Mouse (Mus musculus): ENCODE results near the gene Fbxw21. TPM values are rescaled to one million over a fixed set of nuclear protein-coding genes. Genes with fewer than 3 reads are reported as not detected.

The Fbxw21 gene
- total RNA-seq, 2 experiments from 2014 or later, result not detected

- DNase-seq, result no peak
- intact Hi-C loops (cut with DNase I), result no loop called here
These were observed 48.5 kb downstream of the Fbxw21 start for GRCm38 (mm10) chr9:109113331-109113730.

- no peak for DNase-seq
- intact Hi-C loops (cut with DNase I), result no loop called here
These were observed 50.2 kb downstream of the Fbxw21 start for GRCm38 (mm10) chr9:109111591-109111990.

GRCm38 (mm10) chr9:109111101-109111500 is 50.7 kb downstream of the Fbxw21 start:
- no peak for DNase-seq
- intact Hi-C loops (cut with DNase I), result no loop called here

GRCm38 (mm10) chr9:109110240-109110639 is 51.6 kb downstream of the Fbxw21 start:
- DNase-seq, result no peak
- intact Hi-C loops (cut with DNase I), result no loop called here

GRCm38 (mm10) chr9:109107341-109107740 is 54.5 kb downstream of the Fbxw21 start:
- intact Hi-C loops (cut with DNase I), result no loop called here
- DNase-seq, result no peak

- DNase-seq, result no peak
- intact Hi-C loops (cut with DNase I), result no loop called here
These were observed 56.2 kb downstream of the Fbxw21 start for GRCm38 (mm10) chr9:109105648-109106047.

- DNase-seq, result peak in 1 of 2 experiments; percentile 31
- intact Hi-C loops (cut with DNase I), result no loop called here
These were observed 56.8 kb downstream of the Fbxw21 start for GRCm38 (mm10) chr9:109105011-109105410.

GRCm38 (mm10) chr9:109104083-109104482 is 57.8 kb downstream of the Fbxw21 start:
- DNase-seq, result no peak
- intact Hi-C loops (cut with DNase I), result no loop called here

GRCm38 (mm10) chr9:109103250-109103649 is 58.6 kb downstream of the Fbxw21 start:
- intact Hi-C loops (cut with DNase I), result no loop called here
- DNase-seq, result peak; percentile 32 to 44

GRCm38 (mm10) chr9:109102541-109102940 is 59.3 kb downstream of the Fbxw21 start:
- intact Hi-C loops (cut with DNase I), result no loop called here
- DNase-seq, result no peak

GRCm38 (mm10) chr9:109101933-109102445 is 59.9 kb downstream of the Fbxw21 start:
- DNase-seq, result no peak

GRCm38 (mm10) chr9:109100307-109100928 is 61.4 kb downstream of the Fbxw21 start:
- intact Hi-C loops (cut with DNase I), result no loop called here
- DNase-seq, result no peak

More at GRCm38 (mm10) chr9:109101933-109102445, 59.9 kb downstream of the Fbxw21 start:
- intact Hi-C loops (cut with DNase I), result no loop called here

GRCm38 (mm10) chr9:109098969-109099368 is 62.9 kb downstream of the Fbxw21 start:
- intact Hi-C loops (cut with DNase I), result no loop called here
- peak; percentile 84 to 88 for DNase-seq

GRCm38 (mm10) chr9:109098366-109098765 is 63.5 kb downstream of the Fbxw21 start:
- peak in 1 of 2 experiments; percentile 22 for DNase-seq
- intact Hi-C loops (cut with DNase I), result no loop called here

GRCm38 (mm10) chr9:109097831-109098230 is 64.0 kb downstream of the Fbxw21 start:
- intact Hi-C loops (cut with DNase I), result no loop called here
- DNase-seq, result peak; percentile 66 to 75

- DNase-seq, result peak in 1 of 2 experiments; percentile 22
- intact Hi-C loops (cut with DNase I), result no loop called here
These were observed 64.5 kb downstream of the Fbxw21 start for GRCm38 (mm10) chr9:109097291-109097690.

GRCm38 (mm10) chr9:109096856-109097255 is 65.0 kb downstream of the Fbxw21 start:
- peak in 1 of 2 experiments; percentile 19 for DNase-seq
- intact Hi-C loops (cut with DNase I), result no loop called here

- DNase-seq, result peak; percentile 45 to 52
- intact Hi-C loops (cut with DNase I), result no loop called here
These were observed 65.6 kb downstream of the Fbxw21 start for GRCm38 (mm10) chr9:109096251-109096661.

- peak; percentile 80 to 84 for DNase-seq
- intact Hi-C loops (cut with DNase I), result no loop called here
These were observed 66.5 kb downstream of the Fbxw21 start, which contains the start of gene Plxnb1 for GRCm38 (mm10) chr9:109095137-109095982. Gene Plxnb1 (plus strand): TSS chr9:109095389.

GRCm38 (mm10) chr9:109094553-109095136 is 67.2 kb downstream of the Fbxw21 start:
- intact Hi-C loops (cut with DNase I), result no loop called here
- DNase-seq, result no peak

All from heart, postnatal 10 days (tissue).